Mouse (Mus musculus): Measurements from ENCODE around the gene Serpine3. TPM values are rescaled to one million over a fixed set of nuclear protein-coding genes. Genes with fewer than 3 reads are reported as not detected.

Serpine3 gene
- polyA plus RNA-seq, 1 experiment from 2014 or later = not detected

- Histone ChIP-seq H3K36me3 (no peaks in the 10 kb centered on the region), H3K27me3 (no peaks in the 10 kb centered on the region), H3K9me3 (no peaks in the 10 kb centered on the region), H3K9ac (no peak overlapping the region), H3K4me3 (no peak overlapping the region), H3K4me1 (no peaks in the 10 kb centered on the region), H3K4me2 (replicated peaks) (no peak overlapping the region), H3K27ac (no peak overlapping the region)
- no peak for ATAC-seq (ENCODE audit: insufficient number of reproducible peaks, insufficient read depth, low FRiP score, low TSS enrichment)
- WGBS = 83% methylated on average over 7 of the region's 7 CpGs
Observed at GRCm38 (mm10) chr14:62655996-62656395, 7.5 kb upstream of the Serpine3 start.

DNA sequence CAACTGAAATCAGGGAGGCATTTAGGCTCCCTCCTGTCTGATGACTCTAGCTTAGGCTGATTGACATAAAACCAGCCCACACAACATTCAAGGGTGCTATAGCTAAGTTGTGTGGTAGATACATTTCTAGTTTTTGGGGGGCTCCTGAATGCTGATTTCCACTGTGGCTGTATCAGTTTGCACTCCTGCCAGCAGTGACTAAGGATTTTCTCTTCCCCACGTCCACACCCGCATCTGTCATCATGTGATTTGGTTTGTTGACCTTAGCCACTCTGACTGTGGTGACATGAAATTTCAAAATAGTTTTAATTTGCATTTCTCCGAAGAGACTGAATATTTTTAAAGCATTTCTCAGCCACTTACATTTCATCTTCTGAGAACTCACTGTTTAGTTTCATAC is 6.0 kb upstream of the Serpine3 start:
- Histone ChIP-seq H3K27ac (no peak overlapping the region), H3K36me3 (no peaks in the 10 kb centered on the region), H3K4me2 (replicated peaks) (no peak overlapping the region), H3K27me3 (no peaks in the 10 kb centered on the region), H3K4me3 (no peak overlapping the region), H3K9ac (no peak overlapping the region), H3K4me1 (no peaks in the 10 kb centered on the region), H3K9me3 (no peaks in the 10 kb centered on the region)
- ATAC-seq (ENCODE audit: insufficient number of reproducible peaks, insufficient read depth, low FRiP score, low TSS enrichment) = no peak
- 74% methylated on average over 3 of the region's 3 CpGs for WGBS

DNA sequence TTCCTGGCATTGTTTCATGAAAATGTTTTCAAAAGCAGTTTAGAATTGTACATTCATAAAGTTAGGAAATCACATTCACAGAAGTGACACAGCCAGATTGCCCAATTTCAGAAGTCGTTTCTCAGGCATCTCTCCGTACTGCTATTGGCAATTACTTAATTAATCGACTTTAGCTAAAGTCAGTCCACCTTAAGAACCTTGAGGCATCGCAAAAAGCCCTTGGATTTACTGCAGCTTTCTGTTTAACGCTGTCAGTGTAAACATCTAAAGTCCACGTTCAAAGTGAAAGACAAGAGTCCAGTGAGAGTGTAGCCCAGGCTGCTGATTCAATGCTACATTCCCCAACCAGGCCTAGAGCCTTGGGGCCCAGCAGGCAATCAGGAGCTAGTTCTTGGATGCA is 1.1 kb upstream of the Serpine3 start:
- H3K9me3 ChIP-seq = no peaks in the 10 kb centered on the region
- WGBS = 76% methylated on average over 6 of the region's 6 CpGs
- H3K4me1 ChIP-seq = no peaks in the 10 kb centered on the region
- no peaks in the 10 kb centered on the region for H3K36me3 ChIP-seq
- H3K4me3 ChIP-seq = no peak overlapping the region
- H3K9ac ChIP-seq = no peak overlapping the region
- H3K4me2 ChIP-seq (replicated peaks) = no peak overlapping the region
- no peak overlapping the region for H3K27ac ChIP-seq
- H3K27me3 ChIP-seq = no peaks in the 10 kb centered on the region
- ATAC-seq (ENCODE audit: insufficient number of reproducible peaks, insufficient read depth, low FRiP score, low TSS enrichment) = no peak

- Histone ChIP-seq H3K9ac (no peak overlapping the region), H3K27ac (no peak overlapping the region), H3K36me3 (no peaks in the 10 kb centered on the region), H3K9me3 (no peaks in the 10 kb centered on the region), H3K4me2 (replicated peaks) (no peak overlapping the region), H3K4me3 (no peak overlapping the region), H3K27me3 (no peaks in the 10 kb centered on the region), H3K4me1 (no peaks in the 10 kb centered on the region)
- ATAC-seq (ENCODE audit: insufficient number of reproducible peaks, insufficient read depth, low FRiP score, low TSS enrichment) = no peak
- 46% methylated on average over 9 of the region's 9 CpGs for WGBS
Observed at GRCm38 (mm10) chr14:62664976-62665673, 1.7 kb downstream of the Serpine3 start.

- no peaks in the 10 kb centered on the region for H3K9me3 ChIP-seq
- no peak overlapping the region for H3K9ac ChIP-seq
- H3K4me3 ChIP-seq = no peak overlapping the region
- H3K4me2 ChIP-seq (replicated peaks) = no peak overlapping the region
- H3K36me3 ChIP-seq = no peaks in the 10 kb centered on the region
- H3K27ac ChIP-seq = no peak overlapping the region
- ATAC-seq (ENCODE audit: insufficient number of reproducible peaks, insufficient read depth, low FRiP score, low TSS enrichment) = no peak
- WGBS = 83% methylated on average over 3 of the region's 3 CpGs
- no peaks in the 10 kb centered on the region for H3K27me3 ChIP-seq
- H3K4me1 ChIP-seq = no peaks in the 10 kb centered on the region
Observed at GRCm38 (mm10) chr14:62673646-62674045, 10.2 kb downstream of the Serpine3 start.

DNA sequence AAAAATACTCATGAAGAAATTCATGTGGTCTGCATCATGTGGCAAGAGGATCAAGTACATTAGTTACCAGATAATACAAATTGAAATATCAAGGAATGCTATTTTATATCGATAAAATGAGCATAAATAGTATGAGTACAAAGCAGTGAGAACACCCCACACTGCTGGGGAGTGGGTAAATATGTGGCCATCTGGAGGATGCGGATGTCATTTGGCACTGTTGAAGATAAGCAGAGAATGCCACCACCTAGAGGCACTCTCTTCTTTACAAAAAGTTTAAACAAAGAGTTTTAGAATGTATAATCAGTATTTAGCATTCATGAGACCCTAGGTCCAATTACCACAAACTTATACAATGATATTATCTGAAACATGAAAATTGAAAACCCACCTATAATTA is 54.7 kb downstream of the Serpine3 start:
- H3K9me3 ChIP-seq = no peaks in the 10 kb centered on the region
- H3K4me1 ChIP-seq = no peaks in the 10 kb centered on the region
- no peak overlapping the region for H3K4me2 ChIP-seq (replicated peaks)
- H3K27me3 ChIP-seq = no peaks in the 10 kb centered on the region
- 94% methylated on average over 2 of the region's 2 CpGs for WGBS
- no peak overlapping the region for H3K4me3 ChIP-seq
- no peak for ATAC-seq (ENCODE audit: insufficient number of reproducible peaks, insufficient read depth, low FRiP score, low TSS enrichment)
- H3K36me3 ChIP-seq = peaks cover 16% of the 10 kb centered on the region; the same call in 1 of the 2 replicates
- H3K9ac ChIP-seq = no peak overlapping the region
- H3K27ac ChIP-seq = no peak overlapping the region

DNA sequence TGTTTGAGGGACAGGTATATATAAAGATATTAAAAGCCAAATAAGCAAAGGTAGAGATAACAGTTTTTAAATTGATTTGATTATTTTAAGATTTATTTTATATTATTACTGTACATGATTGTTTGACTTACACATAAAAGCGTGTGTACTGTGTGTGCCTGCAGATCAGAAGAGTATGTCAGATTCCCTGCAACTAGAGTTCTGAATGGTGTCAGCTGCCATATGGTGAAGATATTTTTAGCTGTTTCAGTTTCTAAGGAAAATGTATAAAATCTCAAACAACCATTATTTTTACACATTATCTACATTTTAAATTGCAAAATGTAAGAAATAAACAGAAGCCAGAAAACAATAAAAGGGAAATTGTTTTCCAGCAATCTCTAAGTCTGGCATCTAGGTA is 58.2 kb downstream of the Serpine3 start:
- Histone ChIP-seq H3K27me3 (no peaks in the 10 kb centered on the region), H3K9me3 (no peaks in the 10 kb centered on the region), H3K9ac (no peak overlapping the region), H3K4me1 (no peaks in the 10 kb centered on the region), H3K27ac (no peak overlapping the region), H3K4me3 (no peak overlapping the region), H3K4me2 (replicated peaks) (no peak overlapping the region), H3K36me3 (no peaks in the 10 kb centered on the region)
- WGBS = 93% methylated on average over 1 of the region's 1 CpGs
- no peak for ATAC-seq (ENCODE audit: insufficient number of reproducible peaks, insufficient read depth, low FRiP score, low TSS enrichment)

DNA sequence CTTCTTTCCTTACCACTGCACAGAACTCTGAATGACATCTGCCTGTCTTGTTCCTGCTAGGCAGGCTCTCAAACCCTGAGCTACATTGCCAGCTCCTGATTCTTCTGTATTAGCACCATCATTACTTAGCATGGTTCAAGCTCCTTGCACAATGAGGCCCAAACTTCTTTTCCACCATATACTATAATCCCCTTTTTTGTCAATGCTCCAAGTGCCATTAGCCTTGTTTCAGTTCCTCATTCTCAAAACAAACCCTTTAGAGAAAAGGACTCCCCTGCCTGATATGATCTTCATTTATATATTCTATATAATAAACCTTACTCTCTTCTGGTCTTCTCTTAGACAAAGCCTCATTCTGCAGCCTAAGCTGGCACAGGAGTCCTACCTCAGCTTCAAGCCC is 61.1 kb downstream of the Serpine3 start:
- no peak overlapping the region for H3K4me3 ChIP-seq
- ATAC-seq (ENCODE audit: insufficient number of reproducible peaks, insufficient read depth, low FRiP score, low TSS enrichment) = no peak
- H3K4me1 ChIP-seq = no peaks in the 10 kb centered on the region
- no peak overlapping the region for H3K27ac ChIP-seq
- no peaks in the 10 kb centered on the region for H3K36me3 ChIP-seq
- no peak overlapping the region for H3K9ac ChIP-seq
- H3K27me3 ChIP-seq = no peaks in the 10 kb centered on the region
- no peak overlapping the region for H3K4me2 ChIP-seq (replicated peaks)
- no peaks in the 10 kb centered on the region for H3K9me3 ChIP-seq

DNA sequence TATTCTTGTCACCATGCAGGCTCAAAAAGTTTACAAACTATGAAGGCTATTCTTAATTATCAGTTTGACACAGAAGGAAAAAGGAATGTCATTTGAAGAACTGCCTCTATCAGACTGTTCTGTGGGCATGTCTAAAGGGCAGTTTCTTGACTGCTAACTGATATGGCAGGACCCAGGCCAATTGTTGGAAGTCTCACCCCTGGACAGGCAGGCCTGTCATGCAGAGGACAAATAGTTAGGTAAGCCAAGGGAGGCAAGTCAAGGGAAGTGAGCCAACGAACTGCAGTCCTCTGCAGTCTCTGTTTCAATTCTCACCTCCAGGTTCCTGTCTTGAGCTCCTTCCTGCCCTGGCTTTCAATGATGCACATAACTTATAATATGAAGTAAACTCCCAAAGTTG is 68.4 kb downstream of the Serpine3 start:
- ATAC-seq (ENCODE audit: insufficient number of reproducible peaks, insufficient read depth, low FRiP score, low TSS enrichment) = no peak

DNA sequence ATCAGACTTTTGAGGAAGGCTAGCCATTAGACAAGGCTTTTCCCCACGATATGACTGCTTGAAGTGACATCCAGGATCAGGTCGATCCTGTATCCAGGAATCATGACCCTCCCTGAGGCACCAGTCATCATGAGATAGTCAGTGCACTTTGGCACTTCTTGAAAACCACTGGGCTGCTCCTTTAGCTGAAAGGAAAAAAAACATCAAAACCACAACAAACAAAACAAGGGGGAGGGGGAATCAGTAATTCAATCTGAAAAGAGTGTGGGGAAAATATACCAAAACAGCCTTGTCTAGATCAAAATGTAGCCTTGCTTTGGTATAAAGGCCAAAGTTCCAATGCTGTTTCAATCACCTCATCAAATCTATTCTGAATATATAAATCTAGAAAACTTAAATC is 70.2 kb downstream of the Serpine3 start:
- no peak overlapping the region for H3K9ac ChIP-seq
- no peaks in the 10 kb centered on the region for H3K27me3 ChIP-seq
- no peaks in the 10 kb centered on the region for H3K4me1 ChIP-seq
- H3K27ac ChIP-seq = no peak overlapping the region
- WGBS = 81% methylated on average over 2 of the region's 2 CpGs
- H3K9me3 ChIP-seq = no peaks in the 10 kb centered on the region
- peaks cover 14% of the 10 kb centered on the region for H3K36me3 ChIP-seq
- H3K4me3 ChIP-seq = no peak overlapping the region
- no peak overlapping the region for H3K4me2 ChIP-seq (replicated peaks)
- no peak for ATAC-seq (ENCODE audit: insufficient number of reproducible peaks, insufficient read depth, low FRiP score, low TSS enrichment)

More for the DNA sequence above, 68.4 kb downstream of the Serpine3 start:
- Histone ChIP-seq H3K4me3 (no peak overlapping the region), H3K27me3 (no peaks in the 10 kb centered on the region), H3K9me3 (no peaks in the 10 kb centered on the region), H3K36me3 (peaks cover 14% of the 10 kb centered on the region), H3K4me2 (replicated peaks) (no peak overlapping the region), H3K4me1 (no peaks in the 10 kb centered on the region), H3K27ac (no peak overlapping the region), H3K9ac (no peak overlapping the region)
- 90% methylated on average over 1 of the region's 1 CpGs for WGBS

- no peak overlapping the region for H3K9ac ChIP-seq
- H3K4me2 ChIP-seq (replicated peaks) = no peak overlapping the region
- 94% methylated on average over 1 of the region's 1 CpGs for WGBS
- H3K4me3 ChIP-seq = no peak overlapping the region
- H3K27ac ChIP-seq = no peak overlapping the region
- H3K4me1 ChIP-seq = no peaks in the 10 kb centered on the region
- no peaks in the 10 kb centered on the region for H3K27me3 ChIP-seq
- peaks cover 18% of the 10 kb centered on the region for H3K36me3 ChIP-seq
- no peaks in the 10 kb centered on the region for H3K9me3 ChIP-seq
- no peak for ATAC-seq (ENCODE audit: insufficient number of reproducible peaks, insufficient read depth, low FRiP score, low TSS enrichment)
Observed at GRCm38 (mm10) chr14:62735646-62736045, 72.2 kb downstream of the Serpine3 start.

Measured in embryonic facial prominence, embryonic 12.5 days (tissue).